Comparison of ENCODE assay signal across 18 mouse cellular contexts in genomic region chr11:22864305-22865060, GRCm38 (mm10). TPM values are rescaled to one million over a fixed set of nuclear protein-coding genes. Genes with fewer than 3 reads are reported as not detected.
DNase-seq lines count a peak whose midpoint lies in the region; ATAC-seq and TF ChIP-seq lines count a peak whose summit lies in the region.
"Had no signal": no experiment of that assay in that cellular context is flagged by ENCODE, and none has a peak within 500 bp of the region (broad histone marks: within the 10 kb centered on the region; RNA-seq: fewer than 3 reads in every experiment).

No protein-coding gene starts in this region.

- no peak overlapping the region for H3K4me2 ChIP-seq in heart, embryonic 12.5 days
- no peak overlapping the region for H3K4me2 ChIP-seq in embryonic facial prominence, embryonic 14.5 days (ENCODE audit: low read depth, low read length)
- H3K4me2 ChIP-seq: kidney, embryonic 15.5 days; limb, embryonic 12.5 days; lung, embryonic 15.5 days; midbrain, embryonic 12.5 days had no signal

- H3K4me3 ChIP-seq in heart, embryonic 12.5 days = no peak overlapping the region
- H3K4me3 ChIP-seq in embryonic facial prominence, embryonic 14.5 days (ENCODE audit: low read depth, low read length) = no peak overlapping the region
- H3K4me3 ChIP-seq in layer of hippocampus, adult 2 months = no peak overlapping the region
- H3K4me3 ChIP-seq: hindbrain, embryonic 10.5 days; kidney, embryonic 15.5 days; limb, embryonic 12.5 days; lung, embryonic 15.5 days; midbrain, embryonic 12.5 days; myocyte had no signal

- ATAC-seq in heart, embryonic 12.5 days (ENCODE audit: insufficient number of reproducible peaks, low FRiP score) = no peak
- ATAC-seq in embryonic facial prominence, embryonic 14.5 days (ENCODE audit: low read depth) = peak; percentile 13; the same call in 1 of the 2 replicates
- peak; percentile 56 for ATAC-seq in granulocyte monocyte progenitor cell, adult 5-6 weeks (replicated peaks; ENCODE audit: poor library complexity, severe bottlenecking)
- ATAC-seq: inflammation-experienced regulatory T-cells, adult 6 months; Patski had no signal

- 0 out of 2 replicates have a peak, but pooled peaks cover 3% of the 10 kb centered on the region for H3K27me3 ChIP-seq in heart, embryonic 12.5 days (replicated peaks)
- H3K27me3 ChIP-seq in embryonic facial prominence, embryonic 14.5 days (replicated peaks; ENCODE audit: control insufficient read depth, insufficient read depth, low read length) = peaks cover 26% of the 10 kb centered on the region
- H3K27me3 ChIP-seq: Patski had no signal

- DNase-seq in heart, adult 11 months = peak; percentile 85
- peak; percentile 68 for DNase-seq in 416B (ENCODE audit: low read depth)
- peak; percentile 68 for DNase-seq in embryonic facial prominence, embryonic 14.5 days (ENCODE audit: low spot score)
- no peak for DNase-seq in thymus, adult 18-20 months
- no peak for DNase-seq in layer of hippocampus, adult 2 months (ENCODE audit: low spot score in 2 of 2)
- no peak for DNase-seq in thymus, postnatal 10 days (ENCODE audit: low spot score in 2 of 2)
- DNase-seq: cerebellum, adult 11-12 months; right cerebral cortex, postnatal 25 days had no signal

- H3K36me3 ChIP-seq in heart, embryonic 12.5 days = no peaks in the 10 kb centered on the region
- H3K36me3 ChIP-seq in embryonic facial prominence, embryonic 14.5 days (ENCODE audit: control insufficient read depth, insufficient read depth, low read length) = no peaks in the 10 kb centered on the region
- H3K36me3 ChIP-seq: hindbrain, embryonic 10.5 days; kidney, embryonic 15.5 days; limb, embryonic 12.5 days; lung, embryonic 15.5 days; midbrain, embryonic 12.5 days had no signal

- TF ChIP-seq CTCF in layer of hippocampus, adult 2 months (conservative IDR thresholded peaks at IDR 0.05) = no peak

- H3K4me1 ChIP-seq in heart, embryonic 12.5 days (replicated peaks) = no peaks in the 10 kb centered on the region
- H3K4me1 ChIP-seq in embryonic facial prominence, embryonic 14.5 days (ENCODE audit: control insufficient read depth, insufficient read depth, low read length) = peaks cover 5% of the 10 kb centered on the region

- no peak overlapping the region for H3K27ac ChIP-seq in heart, embryonic 12.5 days (ENCODE audit: poor library complexity, severe bottlenecking)
- H3K27ac ChIP-seq in embryonic facial prominence, embryonic 14.5 days (replicated peaks; ENCODE audit: low read depth, low read length) = no peak overlapping the region
- H3K27ac ChIP-seq in layer of hippocampus, adult 2 months = no peak overlapping the region
- H3K27ac ChIP-seq: hindbrain, embryonic 10.5 days; kidney, embryonic 15.5 days; limb, embryonic 12.5 days; lung, embryonic 15.5 days; midbrain, embryonic 12.5 days had no signal

- H3K9me3 ChIP-seq in heart, embryonic 12.5 days (replicated peaks) = no peaks in the 10 kb centered on the region
- no peaks in the 10 kb centered on the region for H3K9me3 ChIP-seq in embryonic facial prominence, embryonic 14.5 days (ENCODE audit: control insufficient read depth, low read length)
- H3K9me3 ChIP-seq: hindbrain, embryonic 10.5 days; kidney, embryonic 15.5 days; limb, embryonic 12.5 days; lung, embryonic 15.5 days; midbrain, embryonic 12.5 days had no signal

- WGBS in heart, embryonic 12.5 days = 69% methylated on average over 8 of the region's 8 CpGs
- 52% methylated on average over 8 of the region's 8 CpGs for WGBS in embryonic facial prominence, embryonic 14.5 days

- H3K9ac ChIP-seq in heart, embryonic 12.5 days = no peak overlapping the region
- H3K9ac ChIP-seq in embryonic facial prominence, embryonic 14.5 days (ENCODE audit: low read depth, low read length) = no peak overlapping the region
- H3K9ac ChIP-seq: kidney, embryonic 15.5 days; limb, embryonic 12.5 days; lung, embryonic 15.5 days; midbrain, embryonic 12.5 days had no signal

RNA-seq across cellular contexts. Expression of gene B3gnt2, which starts 3.7 kb away (rescaled TPM):
- 3.3 and 5.3 TPM in 2 replicates for polyA plus RNA-seq in heart, embryonic 12.5 days (2016; fragmentation: Nextera tagmentation; extraction: Ambion mirVana)
- 6.4 and 9.2 TPM in 2 replicates for polyA plus RNA-seq in embryonic facial prominence, embryonic 14.5 days (2014; fragmentation: Nextera tagmentation; extraction: Ambion mirVana)
- 8.6 and 12.3 TPM in 2 replicates for total RNA-seq in granulocyte monocyte progenitor cell, adult 5-6 weeks (2014; fragmentation: Nextera tagmentation)
- 10.6 and 41.3 TPM in 2 replicates for total RNA-seq in granulocyte monocyte progenitor cell, adult 5-6 weeks (2017)
- 10 to 100 TPM; 12.8 to 18.3 TPM for total RNA-seq in layer of hippocampus, adult 2 months (2021)

Comparison
In these comparisons a context has a peak if more than half of its experiments do, and no peak if none do; other contexts are left out.
1. DNase-seq: peak in heart, adult 11 months (single experiment), 416B (single experiment) and embryonic facial prominence, embryonic 14.5 days (single experiment); none in thymus, adult 18-20 months (0 of 2), layer of hippocampus, adult 2 months (0 of 2) and thymus, postnatal 10 days (0 of 2).